Comparison of ENCODE assay signal across 24 mouse cellular contexts in the genomic region with DNA sequence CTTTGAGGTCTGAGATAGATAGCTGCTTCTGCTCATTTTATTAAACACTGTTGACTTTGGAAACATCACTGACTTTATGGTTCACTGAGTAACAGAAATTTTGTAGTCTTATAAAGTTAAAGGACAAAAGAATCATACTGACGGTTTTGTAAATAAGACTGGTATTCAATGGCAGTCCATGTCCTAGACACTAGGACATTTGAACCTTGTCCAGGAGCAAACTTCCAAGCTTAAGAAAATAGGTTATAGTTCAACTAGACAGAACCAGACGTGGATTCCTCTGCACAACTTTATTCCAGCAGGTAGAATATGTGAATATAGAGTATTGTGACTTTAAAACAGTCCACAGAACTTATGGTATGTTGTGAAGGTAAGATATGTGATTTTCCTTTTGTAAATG.
DNase-seq lines count a peak whose midpoint lies in the region; ATAC-seq lines count a peak whose summit lies in the region.
"Had no signal": no experiment of that assay in that cellular context is flagged by ENCODE, and none has a peak within 500 bp of the region (broad histone marks: within the 10 kb centered on the region; RNA-seq: fewer than 3 reads in every experiment).

No protein-coding gene starts in this region.

- no peak for ATAC-seq in kidney, embryonic 14.5 days (ENCODE audit: low FRiP score, low TSS enrichment)
- ATAC-seq in kidney, embryonic 16.5 days (ENCODE audit: low FRiP score, low TSS enrichment): no peak
- ATAC-seq: activated CD4-positive, CD25-positive, alpha-beta regulatory T cell, adult 4 months; CD4-positive, CD25-positive, alpha-beta regulatory T cell, adult 4 months; forebrain, embryonic 13.5 days; forebrain, embryonic 15.5 days; Patski had no signal

- no peaks in the 10 kb centered on the region for H3K9me3 ChIP-seq in kidney, embryonic 14.5 days (ENCODE audit: control insufficient read depth, low read length)
- no peaks in the 10 kb centered on the region for H3K9me3 ChIP-seq in kidney, embryonic 16.5 days (ENCODE audit: low read length)
- H3K9me3 ChIP-seq: embryonic facial prominence, embryonic 10.5 days; embryonic facial prominence, embryonic 12.5 days; forebrain, embryonic 13.5 days; forebrain, embryonic 15.5 days; G1E had no signal

- H3K36me3 ChIP-seq in kidney, embryonic 14.5 days (ENCODE audit: control insufficient read depth, insufficient read depth, low read length): no peaks in the 10 kb centered on the region
- no peaks in the 10 kb centered on the region for H3K36me3 ChIP-seq in kidney, embryonic 16.5 days (ENCODE audit: insufficient read depth, low read length)
- H3K36me3 ChIP-seq: embryonic facial prominence, embryonic 10.5 days; embryonic facial prominence, embryonic 12.5 days; forebrain, embryonic 15.5 days; G1E had no signal

- no peak overlapping the region for H3K27ac ChIP-seq in kidney, embryonic 14.5 days (ENCODE audit: low read depth, low read length)
- no peak overlapping the region for H3K27ac ChIP-seq in kidney, embryonic 16.5 days (ENCODE audit: low read length)
- H3K27ac ChIP-seq: embryonic facial prominence, embryonic 10.5 days; embryonic facial prominence, embryonic 12.5 days; forebrain, embryonic 13.5 days; forebrain, embryonic 15.5 days had no signal

- H3K4me1 ChIP-seq in kidney, embryonic 14.5 days (ENCODE audit: control insufficient read depth, insufficient read depth, low read length): no peaks in the 10 kb centered on the region
- no peaks in the 10 kb centered on the region for H3K4me1 ChIP-seq in kidney, embryonic 16.5 days (ENCODE audit: insufficient read depth, low read length)
- H3K4me1 ChIP-seq: embryonic facial prominence, embryonic 10.5 days; embryonic facial prominence, embryonic 12.5 days; forebrain, embryonic 13.5 days; forebrain, embryonic 15.5 days had no signal

- H3K4me3 ChIP-seq in kidney, embryonic 14.5 days (ENCODE audit: low read length): no peak overlapping the region
- no peak overlapping the region for H3K4me3 ChIP-seq in kidney, embryonic 16.5 days (ENCODE audit: low read length)
- H3K4me3 ChIP-seq: embryonic facial prominence, embryonic 10.5 days; embryonic facial prominence, embryonic 12.5 days; forebrain, embryonic 13.5 days; forebrain, embryonic 15.5 days had no signal

- peak; percentile 1 for DNase-seq in kidney, adult 11 months
- no peak for DNase-seq in kidney, adult 18-20 months
- DNase-seq in kidney, adult 8-10 months: peak; percentile 1 to 42
- peak; percentile 5 for DNase-seq in kidney, postnatal 14 days
- DNase-seq: adrenal gland, adult 8-10 months; adrenal gland, postnatal 14 days; adrenal gland, postnatal 36 days; B cell, adult 2 months; cerebellum, adult 11-12 months; cerebellum, adult 2 months; cerebellum, adult 9-10 months; cerebellum, postnatal 10 days; cerebellum, postnatal 25 days had no signal

- H3K9ac ChIP-seq in kidney, embryonic 14.5 days (ENCODE audit: low read depth, low read length): no peak overlapping the region
- H3K9ac ChIP-seq in kidney, embryonic 16.5 days (replicated peaks; ENCODE audit: low read length): no peak overlapping the region
- H3K9ac ChIP-seq: embryonic facial prominence, embryonic 12.5 days; forebrain, embryonic 13.5 days; forebrain, embryonic 15.5 days had no signal

- H3K4me2 ChIP-seq in kidney, embryonic 14.5 days (replicated peaks; ENCODE audit: low read depth, low read length): no peak overlapping the region
- no peak overlapping the region for H3K4me2 ChIP-seq in kidney, embryonic 16.5 days (replicated peaks; ENCODE audit: low read depth, low read length)
- H3K4me2 ChIP-seq: embryonic facial prominence, embryonic 12.5 days; forebrain, embryonic 13.5 days; forebrain, embryonic 15.5 days had no signal

- H3K27me3 ChIP-seq in kidney, embryonic 14.5 days (ENCODE audit: control insufficient read depth, insufficient read depth, low read length): no peaks in the 10 kb centered on the region
- no peaks in the 10 kb centered on the region for H3K27me3 ChIP-seq in kidney, embryonic 16.5 days (ENCODE audit: insufficient read depth, low read length)
- H3K27me3 ChIP-seq: CH12.LX; embryonic facial prominence, embryonic 12.5 days; forebrain, embryonic 13.5 days; forebrain, embryonic 15.5 days; Patski had no signal

- 47% methylated on average over 2 of the region's 2 CpGs for WGBS in kidney, embryonic 14.5 days
- 44% methylated on average over 2 of the region's 2 CpGs for WGBS in kidney, embryonic 16.5 days
